Mouse (Mus musculus) T-helper 2 cell (primary cell): ENCODE measurements around the gene Tspan18.

Source experiments
- in situ Hi-C: fragments of 300-600 bp; cut with MboI, MseI; formaldehyde crosslinking; loops from one replicate; pipeline ENCODE4 v1.15.1; 2025; ENCODE audit warnings: high pct_unique_total_duplicates

Gene Tspan18

DNA sequence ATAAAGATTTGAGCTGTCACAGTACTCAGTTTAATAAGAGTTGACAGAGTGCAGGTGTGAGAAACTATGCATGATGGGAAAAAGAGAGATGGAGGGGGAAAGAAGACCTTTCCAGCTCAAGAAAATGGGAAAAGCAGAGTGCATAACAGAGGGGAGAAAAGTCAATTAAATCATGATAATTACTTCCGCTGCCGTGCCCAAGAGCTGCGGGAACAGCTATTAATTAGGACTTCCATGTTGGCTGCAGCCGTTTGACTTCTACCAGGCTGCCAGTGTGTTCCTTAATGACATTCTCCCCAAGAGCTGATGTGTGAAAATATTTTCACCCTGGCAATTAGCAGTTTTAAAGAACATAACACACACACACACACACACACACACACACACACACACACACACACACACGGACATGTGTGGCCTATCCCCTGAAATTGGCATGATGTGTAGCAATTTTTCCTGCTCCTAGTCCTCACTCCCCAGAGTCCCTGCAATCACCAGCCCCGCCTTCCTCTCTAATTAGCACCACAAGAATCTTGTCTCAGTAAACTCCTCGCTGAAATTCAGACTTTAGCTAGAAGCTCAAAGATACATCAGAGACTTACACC is 67.6 kb downstream of the Tspan18 start:
- in situ Hi-C loops: no loop called here

DNA sequence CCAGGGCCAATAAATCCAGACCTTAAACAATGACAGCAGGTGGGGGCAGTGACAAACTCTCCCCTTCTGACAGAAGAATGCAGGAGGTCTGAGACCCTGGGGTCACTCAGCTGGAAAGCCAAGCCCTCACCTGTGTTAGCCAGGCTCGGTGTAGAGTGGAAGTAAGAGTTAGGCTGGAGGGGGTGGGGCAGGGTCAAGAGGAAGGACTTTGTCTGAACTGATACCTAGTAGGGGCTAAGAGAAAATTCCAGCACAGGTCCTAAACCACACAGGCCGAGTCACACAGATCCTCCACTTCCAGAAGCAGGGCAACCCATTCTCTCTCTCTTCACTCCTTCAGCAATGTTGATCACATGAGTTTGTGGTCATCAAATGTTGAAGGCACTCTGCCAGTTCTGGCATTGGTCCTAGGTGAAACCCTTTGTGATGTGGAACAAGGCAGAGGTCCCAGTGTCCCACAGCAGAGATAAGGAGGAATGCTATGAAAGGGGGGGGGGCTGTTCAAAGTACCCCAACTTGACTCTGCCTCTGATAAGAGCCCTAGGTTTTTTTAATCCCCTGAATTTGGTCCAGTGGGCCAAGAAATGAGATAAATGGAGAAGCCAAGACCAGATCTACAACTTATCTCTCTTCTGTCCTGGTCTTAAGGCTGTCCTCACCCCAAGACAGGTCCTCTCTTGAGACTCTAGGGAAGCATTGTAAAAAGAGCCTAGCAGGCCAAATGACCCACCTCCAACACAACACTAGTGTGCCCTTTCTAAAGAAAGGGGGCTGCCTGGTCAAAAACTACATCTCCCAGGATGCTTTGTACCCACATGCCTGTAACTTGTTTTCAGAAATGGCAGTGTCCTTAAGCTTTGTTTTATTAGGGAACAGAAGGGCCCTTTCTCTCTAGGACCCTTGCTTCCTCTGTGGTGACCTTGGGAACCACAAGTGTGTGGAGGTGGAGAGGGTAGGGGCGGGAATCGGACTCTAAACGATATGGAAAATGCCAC is 71.7 kb downstream of the Tspan18 start:
- in situ Hi-C loops: no loop called here

DNA sequence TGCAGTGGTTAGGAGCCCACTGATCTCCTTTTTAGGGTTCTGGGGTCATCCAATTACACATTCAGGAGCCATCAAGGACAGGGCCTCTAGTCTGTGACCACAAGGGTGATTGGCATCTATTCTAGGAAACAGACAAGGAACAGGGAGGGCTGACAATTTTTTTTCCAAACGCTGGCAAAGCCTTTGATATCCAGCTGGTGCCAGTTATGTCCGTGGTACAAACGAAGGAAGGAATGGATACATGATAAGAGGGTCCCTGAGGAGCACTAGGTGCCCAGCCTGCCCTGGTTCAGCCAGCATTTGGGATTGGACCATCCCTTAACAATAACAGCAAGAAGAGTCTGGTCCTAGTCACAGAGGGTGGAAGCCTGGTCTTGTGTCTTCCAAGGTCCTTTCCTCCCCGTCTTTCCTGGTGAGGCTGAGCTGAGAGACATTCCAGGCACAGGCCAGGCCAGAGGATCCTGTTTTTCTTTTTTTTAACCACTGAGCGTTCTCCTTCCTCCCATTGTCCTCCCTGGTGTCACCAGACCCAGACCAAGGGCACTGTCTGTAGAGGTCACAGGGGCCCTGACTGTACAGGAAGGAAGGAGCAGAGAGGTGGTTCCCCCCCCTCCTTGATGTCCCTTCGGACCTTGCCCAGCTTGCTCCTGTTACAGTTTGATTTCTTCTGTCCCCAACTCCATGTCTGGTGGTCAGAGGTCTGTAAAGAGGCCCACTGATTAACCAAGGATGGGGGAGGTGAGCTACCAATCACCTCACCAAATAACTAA is 72.6 kb downstream of the Tspan18 start:
- in situ Hi-C loops: no loop called here

DNA sequence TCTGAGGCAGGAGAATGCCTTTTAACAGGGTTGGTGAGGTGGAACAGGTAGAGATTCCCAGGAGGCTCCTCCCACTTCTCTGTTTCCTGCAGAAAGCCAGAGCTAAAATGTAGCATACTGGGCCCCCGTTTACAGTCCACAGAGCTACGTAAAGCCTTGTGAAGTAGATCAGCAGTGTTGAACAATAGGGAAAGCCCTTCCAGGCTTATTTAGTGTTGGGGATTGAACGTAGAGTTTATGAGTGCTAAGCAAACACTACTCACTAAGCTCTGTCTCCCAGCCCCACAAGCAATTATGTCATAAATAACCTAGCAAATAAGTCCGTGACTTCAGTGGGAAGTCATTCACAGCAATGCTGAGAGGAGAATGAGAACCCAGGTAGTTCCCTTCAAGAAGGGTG is 76.7 kb downstream of the Tspan18 start:
- in situ Hi-C loops: no loop called here

DNA sequence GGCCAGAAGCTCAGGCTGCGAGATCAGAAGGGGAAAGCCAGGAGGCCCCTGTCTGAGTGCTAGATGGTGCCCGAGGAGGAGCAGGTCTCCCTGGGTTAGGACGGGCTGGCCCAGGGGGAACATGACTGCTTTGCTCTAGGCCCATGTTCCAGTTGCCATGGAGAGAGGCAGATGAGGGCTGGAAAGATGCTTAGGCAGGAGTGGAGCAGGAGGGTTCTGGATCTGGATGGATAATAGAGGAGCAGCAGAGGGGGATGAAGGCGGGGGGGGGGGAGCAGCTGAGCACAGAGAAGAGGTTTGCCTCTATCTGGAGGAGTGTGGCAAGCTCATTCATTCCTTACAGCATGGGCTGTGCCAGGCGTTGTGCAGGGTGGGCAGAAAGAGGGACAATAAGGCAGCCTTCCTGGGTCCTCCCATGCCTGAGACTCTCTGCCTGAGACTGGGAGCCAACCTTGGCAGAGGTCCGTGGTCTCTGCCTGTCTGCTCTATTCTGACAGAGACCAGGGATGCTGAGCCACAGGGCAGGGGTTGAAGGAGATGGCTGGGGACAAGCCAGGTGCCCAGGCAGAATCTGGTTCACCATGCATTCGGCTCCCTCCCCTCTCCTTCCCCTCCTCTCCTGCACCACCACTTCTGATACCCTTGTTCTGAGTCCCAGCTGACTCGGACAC is 77.4 kb downstream of the Tspan18 start:
- in situ Hi-C loops: no loop called here

DNA sequence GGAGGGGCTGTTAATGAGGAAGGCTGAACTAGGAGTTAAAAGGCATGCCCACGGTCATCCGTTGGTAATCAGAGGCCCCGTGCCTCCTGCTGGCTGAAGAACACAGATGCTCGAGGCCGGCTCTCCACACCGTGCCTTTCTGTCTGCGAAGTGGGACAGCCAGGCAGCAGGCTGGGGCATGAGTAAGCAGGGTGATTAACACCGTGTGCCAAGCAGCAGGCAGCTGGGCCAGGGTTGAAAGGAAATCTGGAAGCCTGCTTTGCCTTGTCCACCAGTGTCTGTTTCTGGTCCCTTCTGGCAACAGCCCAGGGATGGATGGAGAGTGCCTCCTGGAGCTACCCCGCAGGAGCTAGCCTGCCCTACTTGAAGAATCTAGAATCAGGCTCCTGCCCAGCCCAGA is 81.9 kb downstream of the Tspan18 start:
- in situ Hi-C loops: no loop called here

DNA sequence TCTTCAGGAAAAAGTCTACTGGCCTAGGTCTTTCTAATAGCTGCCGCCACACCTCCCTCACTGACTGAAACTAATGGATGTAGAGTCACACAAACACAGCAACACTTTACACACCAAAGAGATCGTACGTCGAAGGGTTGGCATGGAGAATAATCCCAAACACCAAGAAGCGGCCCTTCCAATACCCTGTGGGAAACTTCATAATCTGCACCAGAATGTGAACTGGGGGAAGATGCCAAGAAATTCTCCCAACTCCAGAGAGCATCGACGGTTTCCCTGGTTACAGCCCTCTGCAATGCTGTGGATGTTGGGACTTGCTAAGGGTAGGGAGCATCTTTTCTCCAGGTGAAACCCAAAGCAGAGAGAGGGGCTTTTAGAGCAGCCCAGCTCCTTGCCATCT is 83.7 kb downstream of the Tspan18 start:
- in situ Hi-C loops: no loop called here

DNA sequence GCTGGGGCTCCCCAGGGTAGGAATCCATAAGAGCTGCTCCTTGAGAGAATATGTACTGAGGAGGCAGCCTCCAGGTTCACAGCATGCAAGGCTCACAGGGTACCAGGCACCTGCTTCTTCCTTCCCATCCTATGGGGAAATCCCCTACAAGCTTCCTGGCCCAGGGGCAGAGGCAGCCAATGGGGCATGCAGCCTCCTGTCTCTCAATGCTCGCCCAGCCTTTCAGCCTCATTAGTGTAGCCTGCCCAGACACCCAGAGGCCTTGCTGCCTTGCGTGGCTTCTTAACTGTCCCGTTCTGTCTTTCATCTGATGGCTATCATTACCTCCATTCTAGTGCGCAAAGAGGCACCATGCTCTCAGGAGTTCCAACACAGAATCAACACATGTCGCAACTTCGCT is 85.2 kb downstream of the Tspan18 start:
- in situ Hi-C loops: no loop called here

DNA sequence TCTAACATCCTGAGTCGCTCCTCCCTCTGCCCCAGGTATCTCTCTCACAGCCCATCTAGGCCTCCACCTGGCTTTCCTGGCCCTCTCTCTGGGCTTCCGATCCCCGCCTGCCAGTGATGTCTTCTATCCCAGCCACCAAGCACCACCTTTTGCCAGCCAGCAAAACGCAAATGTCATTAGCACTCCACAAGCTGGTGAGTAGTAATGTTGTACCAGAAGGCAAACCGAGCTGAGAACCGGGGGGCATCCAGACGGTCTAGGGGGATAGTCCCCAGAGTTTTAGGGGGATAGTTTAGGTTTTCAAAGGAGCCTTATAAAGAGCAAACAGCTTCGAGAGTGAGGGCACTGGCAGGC is 90.2 kb downstream of the Tspan18 start:
- in situ Hi-C loops: no loop called here

DNA sequence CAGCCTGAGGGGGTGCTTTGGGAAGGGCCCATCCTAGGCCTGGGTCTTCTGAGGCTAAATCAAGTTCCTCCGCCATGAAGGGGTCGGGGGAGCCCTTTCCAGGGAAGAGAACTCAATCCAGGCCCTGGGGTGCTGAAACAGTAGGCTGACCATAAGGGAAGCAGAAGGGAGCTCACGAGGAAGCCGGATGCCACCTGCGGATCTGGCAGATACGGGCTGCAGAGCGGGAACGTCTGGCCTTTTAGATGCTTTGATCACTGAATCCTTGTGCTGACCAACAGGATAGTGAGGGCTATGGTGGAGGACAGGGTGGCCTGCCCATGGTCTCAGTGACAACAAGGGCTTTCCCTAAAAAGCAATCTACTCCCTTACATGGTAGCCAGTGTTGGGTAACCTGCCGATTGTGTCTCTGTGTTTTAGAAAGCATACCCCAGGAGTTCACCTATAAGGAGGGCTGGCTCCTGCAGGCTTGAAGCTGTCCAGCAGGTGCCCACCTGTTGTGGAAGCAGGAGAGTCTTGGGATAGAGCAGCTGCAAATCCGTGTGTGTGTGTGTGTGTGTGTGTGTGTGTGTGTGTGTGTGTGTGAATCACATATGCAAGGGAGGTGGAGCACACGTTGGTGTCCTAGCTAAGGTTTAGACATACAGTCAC is 90.7 kb downstream of the Tspan18 start:
- in situ Hi-C loops: no loop called here

DNA sequence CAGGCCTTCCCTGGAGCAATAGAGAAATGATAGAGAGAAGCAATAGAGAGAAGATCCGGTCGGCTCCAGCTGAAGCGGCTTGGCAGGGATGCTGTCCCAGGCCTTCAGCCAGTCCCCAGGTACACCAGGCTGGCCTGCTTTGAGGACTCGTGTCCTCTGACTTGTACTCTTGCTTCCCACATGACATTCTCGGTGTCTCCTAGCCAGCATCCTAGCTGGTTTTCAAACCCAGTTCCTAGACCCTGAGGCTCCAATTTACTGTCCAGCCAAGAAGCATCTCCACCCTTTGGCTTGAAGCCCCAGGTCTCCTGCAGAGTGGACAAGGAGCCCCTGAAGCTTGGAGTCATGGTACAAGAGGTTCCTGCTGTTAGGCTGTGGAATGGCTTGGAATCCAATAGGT is 92.1 kb downstream of the Tspan18 start:
- in situ Hi-C loops: no loop called here

DNA sequence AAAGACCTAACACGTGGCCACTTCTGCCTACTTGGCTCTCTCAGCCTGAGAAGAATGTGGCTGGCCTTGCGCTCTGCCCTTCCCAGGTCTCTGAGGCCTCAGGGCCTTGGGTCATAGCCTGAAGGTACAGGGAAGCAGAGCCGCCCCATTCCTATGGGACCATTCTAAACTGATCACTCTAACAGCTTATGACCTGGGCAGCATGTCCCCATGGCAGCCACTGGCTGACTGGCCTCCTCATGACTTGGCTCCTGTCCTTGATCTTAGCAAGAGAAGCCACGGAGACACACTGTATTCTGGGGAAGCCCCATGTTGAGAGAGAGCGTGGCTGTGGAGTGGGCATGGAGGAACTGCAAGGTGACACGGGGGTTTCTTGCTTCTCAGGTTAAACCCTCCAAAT is 95.4 kb downstream of the Tspan18 start:
- in situ Hi-C loops: no loop called here

DNA sequence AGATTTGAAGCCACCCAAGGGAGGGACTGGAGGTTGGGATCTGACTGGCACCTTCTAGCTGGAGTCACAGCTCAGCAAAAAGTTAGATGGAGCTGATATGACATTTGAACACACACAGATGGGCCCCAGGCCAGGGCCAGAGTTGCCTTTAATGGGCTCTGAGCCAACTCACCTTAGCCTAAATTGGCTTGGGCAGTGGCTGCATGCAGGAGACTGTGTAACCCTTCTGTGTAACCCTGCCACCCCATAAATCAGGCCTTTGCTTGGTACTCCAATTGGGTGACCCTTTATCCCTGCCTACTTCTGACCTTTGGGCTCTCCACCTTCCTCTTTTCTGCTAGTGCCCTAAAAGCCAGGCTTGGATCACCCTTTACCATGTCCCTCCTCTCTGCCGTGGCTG is 97.2 kb downstream of the Tspan18 start:
- in situ Hi-C loops: no loop called here

DNA sequence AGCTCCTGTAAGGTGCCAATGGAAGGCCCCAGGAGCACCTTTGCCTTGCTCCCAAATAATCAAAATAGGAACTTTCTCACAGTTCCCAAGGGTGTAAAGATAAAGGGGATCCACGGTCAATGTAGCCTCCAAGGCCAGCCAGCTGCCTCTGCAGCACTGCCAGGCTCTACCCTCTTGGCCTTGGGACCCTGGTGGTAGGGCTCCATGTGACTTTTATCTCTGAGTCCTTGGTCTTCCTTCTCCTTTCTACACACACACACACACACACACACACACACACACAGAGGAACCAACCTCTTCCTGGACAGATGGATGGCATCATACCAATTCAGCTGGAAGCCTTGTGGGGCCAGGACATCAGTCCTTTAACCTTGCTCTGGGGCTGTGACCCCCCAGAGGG is 102.2 kb downstream of the Tspan18 start:
- in situ Hi-C loops: no loop called here

DNA sequence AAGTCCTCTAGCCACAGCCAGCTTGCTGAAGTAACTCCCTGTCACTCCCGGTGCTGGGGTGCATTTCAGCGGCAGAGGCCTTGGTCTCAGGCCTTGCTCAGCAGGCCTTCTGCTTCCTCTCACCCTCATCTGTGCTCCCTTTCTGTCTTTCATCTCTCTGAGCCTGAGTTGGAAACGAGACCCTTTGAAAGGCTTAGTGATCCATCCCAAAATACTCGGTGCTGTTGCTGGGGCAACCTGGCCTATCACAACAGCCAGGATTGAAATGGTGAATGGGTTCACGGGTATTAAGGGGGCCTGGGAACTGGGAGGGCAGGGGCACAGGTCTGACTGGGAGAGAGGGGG is 105.9 kb downstream of the Tspan18 start:
- in situ Hi-C loops: no loop called here

DNA sequence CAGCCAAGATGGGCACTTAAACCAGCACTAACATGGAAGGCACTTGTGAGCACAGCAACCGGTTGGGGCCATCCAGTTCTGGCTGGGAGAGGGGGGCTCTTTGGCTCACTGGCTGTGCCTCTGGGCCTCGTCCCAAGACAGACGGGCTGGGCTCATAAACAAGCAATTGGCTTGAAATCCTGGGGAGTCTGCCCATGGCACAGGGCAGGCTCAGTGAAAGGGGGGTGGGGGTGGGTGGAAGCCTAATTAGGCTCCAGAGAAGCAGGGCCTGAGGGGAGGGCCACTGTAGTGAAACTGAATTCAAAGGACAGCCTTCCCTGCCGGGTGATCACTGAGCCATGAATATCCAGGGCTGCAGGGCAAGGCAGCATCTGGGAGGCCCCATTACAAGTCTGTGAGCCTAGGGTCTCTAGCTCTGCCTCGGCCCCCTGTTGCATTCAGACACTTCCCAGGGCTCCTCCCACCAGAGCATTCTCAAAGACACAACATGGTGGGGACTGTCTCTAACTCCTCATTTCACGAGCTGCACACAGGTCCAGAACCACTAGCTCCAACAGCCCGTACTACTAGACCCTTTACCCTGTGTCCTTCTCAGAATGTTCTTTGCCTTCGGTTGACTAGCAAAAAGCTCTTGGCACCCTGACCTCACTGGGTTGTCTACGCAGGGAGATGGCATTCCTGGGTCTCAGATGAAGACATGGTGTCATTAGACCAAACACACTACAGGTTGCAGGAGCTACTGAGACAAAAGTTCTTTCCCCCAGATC is 106.4 kb downstream of the Tspan18 start:
- in situ Hi-C loops: no loop called here

DNA sequence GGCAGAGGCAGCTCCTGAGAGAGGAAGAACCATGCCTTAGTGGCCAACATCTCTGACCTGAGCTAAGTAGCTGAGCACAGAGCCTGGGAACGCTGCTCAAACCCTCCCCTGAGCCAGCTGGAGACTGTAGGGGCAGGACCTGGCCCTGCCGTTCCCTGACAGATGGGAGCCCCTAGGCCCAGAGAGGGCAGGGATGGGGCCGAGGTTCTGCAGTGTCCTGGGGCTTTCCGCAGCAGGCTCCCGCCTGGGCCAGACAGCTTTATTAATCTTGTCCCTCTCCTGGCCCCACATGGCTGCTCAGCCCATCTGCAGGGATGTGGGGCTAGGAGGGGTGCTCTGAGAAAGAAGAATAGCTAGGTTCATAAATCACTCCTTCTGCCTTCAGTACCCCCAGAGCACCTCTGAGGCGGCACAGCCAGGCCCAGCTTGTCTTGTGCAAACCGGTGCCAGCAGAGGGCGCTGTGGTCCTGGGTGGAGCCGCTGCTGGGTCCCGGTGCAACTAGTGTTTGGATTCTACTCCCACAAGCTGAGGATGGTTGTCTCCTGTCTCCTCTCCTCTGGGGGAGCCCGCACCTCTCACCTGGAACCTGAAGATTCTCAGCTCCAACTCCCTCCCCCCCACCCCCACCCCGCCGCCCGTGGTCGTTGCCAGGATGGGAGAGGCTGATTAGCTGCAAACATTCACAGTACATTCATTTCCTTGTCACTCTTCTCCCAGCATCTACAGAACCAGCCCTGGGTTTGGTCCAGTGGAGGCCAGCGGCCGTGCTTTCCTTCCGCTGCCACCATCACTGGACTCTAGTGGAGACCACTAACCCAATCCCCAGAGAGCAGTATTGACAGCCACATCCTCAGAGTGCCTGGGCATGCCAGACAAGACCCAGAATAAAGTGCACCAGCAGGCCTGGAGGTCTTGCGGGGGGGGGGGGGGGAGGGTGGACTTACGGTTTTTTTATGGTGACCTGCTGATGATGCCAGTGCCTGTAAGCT is 107.4 kb downstream of the Tspan18 start:
- in situ Hi-C loops: no loop called here

DNA sequence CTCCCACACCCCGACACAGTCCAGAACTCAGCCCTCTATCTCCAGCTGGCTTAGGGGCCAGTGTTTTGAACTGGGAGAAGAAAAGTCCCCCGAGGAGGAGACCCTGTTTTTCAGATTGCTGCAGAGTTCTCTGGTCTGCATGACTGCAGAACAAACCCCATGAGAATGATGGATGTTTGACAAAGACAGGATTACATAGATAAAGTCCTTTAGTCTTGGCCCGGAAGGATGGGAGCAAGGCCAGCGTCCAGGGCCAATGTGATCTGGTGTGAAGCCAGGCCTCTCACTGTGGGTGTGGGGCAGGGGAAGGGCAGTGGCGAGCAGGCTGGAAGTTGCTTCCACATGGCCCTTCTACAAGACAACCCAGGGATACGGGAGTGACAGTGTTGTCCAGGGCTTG is 110.8 kb downstream of the Tspan18 start:
- in situ Hi-C loops: no loop called here

DNA sequence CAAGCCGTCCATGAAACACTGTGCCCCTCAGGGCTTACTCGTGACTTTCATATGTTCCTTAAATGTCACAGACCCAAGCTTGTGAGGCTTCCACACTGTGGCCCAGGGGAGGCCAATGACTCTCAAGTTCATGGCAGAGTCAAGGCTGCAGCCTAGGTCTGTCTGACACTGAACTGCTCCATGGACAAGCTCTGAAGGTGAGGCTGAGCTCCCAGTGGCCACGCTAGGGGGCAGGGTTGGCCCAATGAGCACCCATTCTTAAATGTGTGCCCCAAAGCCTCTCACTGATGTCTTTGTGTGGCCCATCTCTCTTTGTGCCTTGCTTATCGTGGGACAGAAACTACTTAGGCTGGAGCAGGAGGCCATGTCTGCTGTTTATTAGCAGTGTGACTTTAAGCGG is 113.9 kb downstream of the Tspan18 start:
- in situ Hi-C loops: no loop called here

DNA sequence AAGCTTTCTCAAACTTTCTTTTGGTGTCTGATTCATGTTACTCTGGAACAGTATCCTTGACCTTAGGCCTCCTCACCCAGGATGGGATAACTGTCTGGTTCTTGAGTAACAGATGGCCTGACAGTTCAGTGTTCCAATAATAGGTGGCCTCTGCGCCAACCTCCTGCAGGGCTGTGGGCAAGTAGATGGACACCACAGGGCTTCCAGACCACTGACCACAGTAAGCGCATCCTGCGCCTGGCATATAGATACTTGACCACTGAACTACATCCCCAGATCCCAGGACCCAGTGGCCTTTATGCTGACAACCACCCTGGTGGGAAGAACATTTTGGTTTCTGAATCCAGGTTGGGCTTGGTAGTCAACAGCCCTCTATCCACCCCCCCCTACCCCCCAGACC is 114.7 kb downstream of the Tspan18 start:
- in situ Hi-C loops: loop anchor here (5.0 kb wide), 1 partner anchor 258 kb away; no protein-coding TSS in a partner anchor
